Mouse (Mus musculus): ENCODE measurements around the gene Sox13.

- no peak for TF ChIP-seq CTCF (IDR thresholded peaks at IDR 0.05; ENCODE audit: borderline replicate concordance, insufficient read depth, low read length)
- no peak for TF ChIP-seq POLR2A (IDR thresholded peaks at IDR 0.05; ENCODE audit: low read depth, low read length)
Measured at GRCm38 (mm10) chr1:133432566-133432965, 8.4 kb upstream of the Sox13 start.

Measured in embryonic fibroblast, embryonic 13.5 days (primary cell).